Mouse (Mus musculus) C2C12 (cell line): ENCODE data around the gene Nipal1.

Experiments
- CTCF ChIP-seq: IDR thresholded peaks from one replicate; pipeline ENCODE4 v1.5.1; 2011; ENCODE audit not compliant: control insufficient read depth, insufficient read depth, insufficient read length
- MAX ChIP-seq: IDR thresholded peaks from one replicate; pipeline ENCODE4 v1.6.1; 2011; ENCODE audit warnings: mild to moderate bottlenecking, control low read depth
- MYOG ChIP-seq: IDR thresholded peaks from one replicate; pipeline ENCODE4 v1.6.1; 2011; ENCODE audit not compliant: control insufficient read depth, insufficient read length; ENCODE audit errors: extremely low read depth
- USF1 ChIP-seq: IDR thresholded peaks from one replicate; pipeline ENCODE4 v1.6.1; 2011; ENCODE audit warnings: low read depth, mild to moderate bottlenecking, control low read depth, moderate library complexity

- TF ChIP-seq USF1: no peak
- TF ChIP-seq CTCF: no peak
- no peak for TF ChIP-seq MAX
- no peak for TF ChIP-seq MYOG
Observed at GRCm38 (mm10) chr5:72646131-72646530, 1.5 kb upstream of the Nipal1 start.
